Mouse (Mus musculus) right cerebral cortex, postnatal 14 days (tissue): ENCODE data around the gene Kdm5b.
"Not testable (repeated sequence)": the region's sequence is repeated elsewhere in the genome, so short reads cannot be mapped to it uniquely, and the experiment has no call there.

Experiments used
- DNase-seq: peaks from one replicate; pipeline ENCODE4 v3.0.0; 2022

Kdm5b gene

GRCm38 (mm10) chr1:134559976-134560375 is at the start of gene Kdm5b:
TSS of gene Kdm5b (plus strand) at chr1:134560171.
- peak; percentile 83 for DNase-seq

GRCm38 (mm10) chr1:134512183-134512582 is 47.8 kb upstream of the Kdm5b start:
- DNase-seq: no peak

GRCm38 (mm10) chr1:134512584-134512983 is 47.4 kb upstream of the Kdm5b start:
- no peak for DNase-seq

GRCm38 (mm10) chr1:134513312-134513860 is 46.6 kb upstream of the Kdm5b start:
- no peak for DNase-seq

- DNase-seq: no peak
Measured at GRCm38 (mm10) chr1:134513876-134514590, 45.9 kb upstream of the Kdm5b start.

- no peak for DNase-seq
Measured at GRCm38 (mm10) chr1:134515891-134516290, 44.1 kb upstream of the Kdm5b start.

GRCm38 (mm10) chr1:134516491-134517198 is 43.3 kb upstream of the Kdm5b start:
- no peak for DNase-seq

GRCm38 (mm10) chr1:134517841-134518240 is 42.1 kb upstream of the Kdm5b start:
- not testable (repeated sequence) for DNase-seq

GRCm38 (mm10) chr1:134518677-134519076 is 41.3 kb upstream of the Kdm5b start:
- DNase-seq: peak; percentile 76

- not testable (repeated sequence) for DNase-seq
Measured at GRCm38 (mm10) chr1:134519201-134519600, 40.8 kb upstream of the Kdm5b start.

- DNase-seq: no peak
Measured at GRCm38 (mm10) chr1:134520001-134520721, 39.8 kb upstream of the Kdm5b start.

- DNase-seq: no peak
Measured at GRCm38 (mm10) chr1:134521163-134521562, 38.8 kb upstream of the Kdm5b start.

- DNase-seq: no peak
Measured at GRCm38 (mm10) chr1:134522325-134522724, 37.6 kb upstream of the Kdm5b start.

GRCm38 (mm10) chr1:134524424-134524823 is 35.5 kb upstream of the Kdm5b start:
- no peak for DNase-seq

- DNase-seq: no peak
Measured at GRCm38 (mm10) chr1:134525015-134525414, 35.0 kb upstream of the Kdm5b start.

- DNase-seq: no peak
Measured at GRCm38 (mm10) chr1:134526752-134527151, 33.2 kb upstream of the Kdm5b start.

GRCm38 (mm10) chr1:134530618-134531017 is 29.4 kb upstream of the Kdm5b start:
- DNase-seq: no peak

- DNase-seq: not testable (repeated sequence)
Measured at GRCm38 (mm10) chr1:134533710-134534109, 26.3 kb upstream of the Kdm5b start.

GRCm38 (mm10) chr1:134535054-134535453 is 24.9 kb upstream of the Kdm5b start:
- no peak for DNase-seq

GRCm38 (mm10) chr1:134535513-134535912 is 24.5 kb upstream of the Kdm5b start:
- no peak for DNase-seq

- DNase-seq: no peak
Measured at GRCm38 (mm10) chr1:134540610-134541009, 19.4 kb upstream of the Kdm5b start.

GRCm38 (mm10) chr1:134548231-134548630 is 11.7 kb upstream of the Kdm5b start:
- no peak for DNase-seq

GRCm38 (mm10) chr1:134549632-134550132 is 10.3 kb upstream of the Kdm5b start, which contains the start of gene Mgat4e:
TSS of gene Mgat4e (minus strand) at chr1:134549682.
- no peak for DNase-seq
